Mouse (Mus musculus) common myeloid progenitor, adult 5-6 weeks (primary cell): ENCODE measurements around the gene Nfasc. TPM values are rescaled to one million over a fixed set of nuclear protein-coding genes. Genes with fewer than 3 reads are reported as not detected.

Source experiments
- ATAC-seq: replicated peaks from 2 replicates; pipeline ENCODE4 v1.8.0; 2016; ENCODE audit warnings: low read depth, mild to moderate bottlenecking, moderate TSS enrichment, inconsistent platforms; ENCODE audit not compliant: poor library complexity, severe bottlenecking
- total RNA-seq: library from RNA; stranded (forward); fragments of 200-1000, 187-1606 nt; gene quantifications from 2 replicates; pipeline ENCODE4 v1.2.3, GENCODE M21; 2017

Nfasc gene
- total RNA-seq, 1 experiment from 2014 or later: not detected

- no peak for ATAC-seq
Observed at GRCm38 (mm10) chr1:132592145-132592544, 149.5 kb downstream of the Nfasc start.

GRCm38 (mm10) chr1:132591399-132591930 is 150.1 kb downstream of the Nfasc start:
- ATAC-seq: no peak

DNA sequence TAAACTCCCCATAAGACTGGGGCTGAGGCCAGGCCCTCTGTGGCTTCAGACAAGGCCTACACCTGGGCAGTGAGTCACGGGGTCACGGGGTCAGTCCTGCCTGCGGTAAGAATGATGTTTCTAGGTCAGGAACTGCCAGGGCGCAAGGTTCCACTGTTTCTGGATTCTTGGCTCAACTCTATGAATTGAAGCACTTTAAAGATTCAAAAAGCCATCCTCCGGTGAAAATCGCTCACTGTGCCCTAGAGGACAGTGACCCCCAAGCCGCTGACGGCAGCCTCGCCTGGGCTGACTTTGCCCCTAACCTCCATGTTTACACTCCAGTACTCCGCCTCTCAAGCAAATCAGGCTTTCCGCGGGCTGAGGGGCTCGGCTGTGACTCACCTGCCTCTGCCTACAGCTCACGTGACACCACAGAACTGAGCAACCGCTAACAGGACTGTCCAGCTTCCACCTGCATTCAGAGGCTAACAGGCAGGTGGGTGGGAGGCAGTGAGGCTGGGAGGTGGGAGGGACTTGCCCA is 154.9 kb downstream of the Nfasc start:
- no peak for ATAC-seq

DNA sequence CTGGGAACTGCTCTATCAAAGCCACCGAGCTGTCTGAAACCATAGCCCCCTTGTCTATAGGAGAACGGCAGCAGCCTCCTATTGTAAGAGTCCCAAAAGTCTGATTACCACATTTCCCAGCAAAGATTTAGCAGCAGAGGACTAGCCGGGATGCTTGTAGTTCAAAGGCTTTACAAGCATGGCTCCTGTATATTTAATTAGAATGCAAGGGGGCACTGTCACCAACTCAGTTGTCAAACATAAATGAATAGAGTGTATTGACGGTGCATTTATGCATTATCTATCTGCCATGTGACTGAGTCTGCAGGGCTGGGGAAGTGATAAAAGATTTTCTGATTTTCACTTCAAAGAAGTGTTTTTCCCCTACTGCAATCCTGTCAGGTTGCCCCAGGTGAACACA is 156.2 kb downstream of the Nfasc start:
- no peak for ATAC-seq

DNA sequence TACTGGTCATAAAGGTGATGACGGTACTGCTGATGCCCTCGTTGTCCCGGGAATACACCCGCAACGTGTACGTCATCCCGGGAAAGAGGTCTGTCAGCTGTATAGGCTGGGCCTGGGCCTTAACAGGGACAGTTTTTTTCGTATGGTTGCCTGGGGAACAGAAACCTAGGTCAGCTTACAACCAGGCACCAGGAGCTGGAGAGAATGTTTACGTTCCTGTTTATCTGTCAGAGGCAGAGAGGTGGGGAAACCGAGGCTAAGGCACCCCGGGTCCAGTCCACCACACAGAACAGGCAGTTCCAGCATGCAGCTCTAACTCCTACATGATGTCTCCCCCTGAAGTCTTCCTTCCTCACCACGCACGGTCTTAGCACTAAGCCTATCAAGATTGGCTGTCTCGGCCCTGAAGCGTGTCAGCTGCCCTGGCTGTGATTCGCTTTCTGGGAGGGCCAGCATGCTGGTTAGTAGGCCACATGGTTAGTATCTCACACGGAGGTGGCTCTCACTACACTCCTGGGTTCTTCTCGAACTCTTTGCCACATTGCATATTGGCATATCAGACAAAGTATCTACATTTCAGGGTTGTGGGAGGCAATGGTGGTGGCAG is 158.5 kb downstream of the Nfasc start:
- ATAC-seq: no peak

DNA sequence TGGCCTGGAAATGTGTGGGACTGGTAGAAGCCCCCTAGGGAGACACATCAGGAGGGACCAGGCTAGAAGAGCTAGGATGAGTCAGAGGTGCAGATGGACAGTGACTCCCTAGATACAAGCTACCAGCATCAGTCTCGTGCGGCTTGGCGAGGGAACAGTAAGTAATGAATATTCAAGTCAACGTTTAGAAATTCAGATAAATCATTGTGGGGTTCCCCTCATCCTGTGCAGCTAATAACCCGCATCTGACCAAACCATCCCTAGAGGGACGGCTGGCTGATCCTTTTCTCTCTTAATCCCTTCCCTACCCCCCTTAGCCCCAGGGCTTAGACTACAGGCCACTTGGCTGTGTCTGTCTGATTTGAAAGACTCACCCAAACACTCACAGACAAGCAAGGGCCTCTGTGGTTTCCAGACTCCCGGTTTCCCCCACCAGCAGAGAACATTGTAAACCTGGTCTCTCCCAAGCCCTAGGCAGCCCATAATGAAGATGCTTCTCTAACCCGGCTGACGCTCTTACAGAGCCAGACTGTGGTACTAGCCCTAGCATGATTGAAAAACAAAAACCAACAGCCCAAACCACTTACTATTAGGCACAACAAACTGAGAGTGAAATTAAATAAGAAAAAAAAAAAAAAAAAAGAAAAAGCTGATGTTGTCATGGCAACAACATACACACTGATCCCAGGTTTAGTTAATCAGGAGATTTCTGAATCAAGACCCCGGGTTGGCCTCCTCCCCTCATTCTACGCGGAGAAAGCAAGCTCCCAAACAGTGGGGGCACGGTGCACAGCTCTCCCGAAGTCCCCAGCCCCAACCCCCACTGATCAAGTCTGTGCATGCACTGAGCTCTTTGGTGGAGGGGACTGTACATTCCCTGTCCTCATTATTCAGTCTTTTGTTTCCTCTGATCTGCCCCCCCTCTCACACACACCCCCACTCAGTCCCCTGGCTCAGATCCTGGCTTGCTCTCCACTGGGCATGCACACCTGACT is 159.5 kb downstream of the Nfasc start:
- no peak for ATAC-seq

DNA sequence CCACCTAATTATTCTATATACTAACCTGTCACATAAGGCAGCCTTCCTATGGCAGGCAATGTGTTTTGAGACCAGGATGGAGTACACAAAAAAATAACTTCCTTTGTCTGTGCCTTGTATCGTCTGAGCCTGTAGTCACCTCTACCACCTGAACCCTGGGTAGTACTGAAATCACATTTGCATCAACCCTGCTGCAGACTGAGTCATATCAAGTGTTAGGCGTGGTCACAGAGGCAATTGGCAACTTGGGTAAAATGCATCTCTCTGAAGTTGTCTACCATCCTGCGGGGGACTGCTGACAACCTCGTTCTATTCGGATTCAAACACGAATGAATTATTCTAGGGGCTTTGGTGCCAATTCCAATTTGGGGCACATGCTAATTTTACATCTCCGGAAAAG is 161.5 kb downstream of the Nfasc start:
- no peak for ATAC-seq

DNA sequence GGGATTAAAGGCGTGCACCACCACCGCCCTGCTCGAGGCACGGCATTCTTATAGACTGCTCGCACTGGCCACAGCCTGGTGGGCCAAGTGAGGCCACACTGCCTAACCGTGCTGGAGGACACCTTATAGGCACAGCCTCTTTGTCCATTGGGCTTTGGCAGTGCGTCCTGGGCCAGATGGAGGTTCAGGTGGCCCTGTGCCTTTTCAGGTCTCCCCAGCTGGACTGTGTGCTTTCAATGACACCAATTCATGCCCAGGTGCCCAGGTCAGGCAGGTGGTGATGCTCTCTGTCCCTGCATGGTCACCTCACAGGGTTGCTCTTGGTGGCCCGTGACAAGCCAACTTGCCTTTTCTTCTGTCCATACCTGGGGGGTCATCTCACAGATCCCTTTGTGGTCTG is 164.8 kb downstream of the Nfasc start:
- ATAC-seq: no peak

DNA sequence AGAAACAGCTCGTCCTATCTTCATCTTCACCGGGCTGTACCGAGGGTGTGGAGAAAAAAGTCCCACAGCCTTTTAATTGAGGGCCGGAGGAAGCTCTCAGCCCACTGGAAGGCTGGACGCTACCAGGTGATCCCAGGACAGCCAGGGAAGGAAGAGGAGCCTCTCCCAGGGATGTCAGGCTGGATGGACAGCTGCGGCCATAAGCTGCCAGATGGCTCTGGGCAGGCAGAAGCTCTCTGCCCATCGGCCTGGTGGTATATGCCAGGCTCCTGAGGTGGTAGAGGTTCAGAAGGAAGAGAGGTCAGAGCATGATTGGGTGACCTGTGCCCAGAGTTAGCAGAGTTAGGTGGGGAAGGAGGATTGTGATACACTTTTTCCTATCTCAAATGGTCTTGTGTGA is 168.7 kb downstream of the Nfasc start:
- ATAC-seq: no peak

DNA sequence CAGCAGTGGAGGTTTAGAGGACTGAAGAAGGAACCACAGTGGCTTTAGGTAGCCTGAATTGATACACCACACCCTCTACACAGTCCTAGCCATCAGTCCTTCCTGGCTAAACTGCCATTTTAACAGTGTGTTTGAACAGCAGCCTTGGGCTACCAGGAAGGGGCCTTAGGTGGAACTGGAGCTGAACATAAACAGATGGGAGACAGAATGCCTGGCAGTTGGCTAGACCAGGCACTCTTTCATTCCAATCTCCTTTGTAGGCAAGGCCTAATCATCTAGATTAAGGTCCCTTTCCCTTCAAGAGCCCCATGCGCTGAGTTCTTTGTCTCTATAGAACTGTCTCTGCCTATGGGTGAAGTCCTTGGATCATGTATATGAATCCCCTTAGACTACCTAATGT is 170.0 kb downstream of the Nfasc start:
- ATAC-seq: no peak

GRCm38 (mm10) chr1:132570906-132571305 is 170.7 kb downstream of the Nfasc start:
- no peak for ATAC-seq

DNA sequence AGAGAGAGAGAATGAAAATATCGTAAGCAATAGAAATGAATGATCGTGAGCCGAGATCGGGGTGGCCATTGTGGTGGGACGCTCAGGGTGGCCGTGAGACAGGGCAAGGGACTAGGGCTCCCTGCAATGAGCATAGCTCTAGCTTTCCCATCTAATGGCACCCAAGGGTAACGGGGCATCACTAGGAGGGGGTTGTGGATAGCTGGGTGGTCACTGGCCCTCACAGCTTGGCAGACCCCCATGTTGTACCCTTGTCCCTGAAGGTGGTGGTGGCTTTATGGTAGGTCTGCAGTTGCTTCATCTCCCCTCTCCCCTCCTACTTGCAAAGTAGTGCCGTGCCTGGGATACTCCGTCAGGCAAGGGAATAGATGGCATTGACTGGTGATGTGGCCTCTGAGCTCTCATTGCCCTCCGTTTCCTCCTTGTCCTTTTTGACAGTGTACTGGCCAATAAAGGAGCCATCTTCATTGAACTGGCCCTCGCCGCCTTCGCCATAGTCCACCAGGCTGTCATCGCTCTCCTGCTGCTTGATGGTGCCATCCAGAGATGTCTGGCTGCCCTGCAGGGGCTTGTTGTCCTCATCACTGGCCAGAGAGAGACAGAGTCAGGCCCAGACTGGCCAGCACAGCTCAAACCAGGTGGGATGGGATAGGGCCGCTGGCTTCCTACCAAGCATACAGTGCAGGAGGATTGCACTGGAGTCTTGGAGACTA is 171.4 kb downstream of the Nfasc start:
- no peak for ATAC-seq

DNA sequence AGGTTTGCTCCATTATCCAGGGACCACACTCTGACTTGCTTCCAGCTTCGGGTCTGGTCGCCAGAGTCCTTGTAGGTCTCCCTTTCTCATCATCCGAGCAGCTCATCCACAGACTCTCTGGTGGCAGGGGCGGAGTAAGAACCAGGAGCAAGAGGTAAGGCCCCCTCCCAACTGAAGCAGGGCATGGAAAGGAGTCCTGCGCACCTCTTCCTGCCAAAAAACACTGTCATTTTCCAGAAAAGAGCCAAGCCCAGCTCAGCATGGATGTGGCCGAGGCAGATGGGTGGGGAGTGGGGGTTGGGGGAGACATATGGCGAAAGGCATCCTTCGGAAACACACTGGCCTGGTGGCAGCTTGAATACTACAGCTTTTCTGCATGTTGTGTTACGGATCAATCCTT is 172.1 kb downstream of the Nfasc start:
- ATAC-seq: no peak

DNA sequence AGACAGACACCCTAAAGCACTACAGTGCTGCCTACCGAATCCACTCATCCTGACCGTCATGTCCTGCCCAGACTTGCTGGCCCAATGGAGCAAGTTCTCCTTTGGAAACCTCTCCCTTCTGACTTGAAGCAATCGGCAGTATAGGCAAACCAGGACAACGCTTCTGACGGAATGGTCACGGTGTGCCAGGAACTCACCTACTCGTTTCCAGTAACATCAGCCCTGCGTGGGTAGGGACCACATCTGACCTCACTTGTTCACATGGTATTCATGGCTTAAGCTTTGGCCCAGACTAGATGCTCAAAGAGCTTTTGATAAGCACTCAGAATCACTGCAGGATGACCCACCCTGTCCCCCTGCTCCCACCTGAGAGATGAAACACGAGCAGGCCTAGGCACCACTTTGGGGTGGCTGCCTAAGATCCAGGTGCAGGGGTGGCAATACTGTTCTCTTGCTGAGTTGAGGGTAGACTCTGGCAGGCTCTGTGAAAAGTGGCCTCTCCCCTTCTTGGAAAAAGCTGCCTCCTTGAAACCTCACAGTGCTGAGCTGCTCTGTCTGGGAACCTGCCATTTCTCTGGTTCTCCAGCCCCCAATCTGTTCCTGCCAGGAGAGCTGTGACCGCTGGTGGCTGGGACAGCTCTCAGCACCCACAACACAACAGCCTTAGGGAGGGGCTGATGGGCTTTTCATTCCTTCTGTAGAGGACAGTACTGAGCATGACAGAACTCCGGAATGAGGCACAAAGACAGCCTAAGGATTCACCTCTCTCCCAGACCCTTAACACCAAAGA is 174.1 kb downstream of the Nfasc start:
- ATAC-seq: no peak

- ATAC-seq: no peak
Observed at GRCm38 (mm10) chr1:132565766-132566165, 175.8 kb downstream of the Nfasc start.

DNA sequence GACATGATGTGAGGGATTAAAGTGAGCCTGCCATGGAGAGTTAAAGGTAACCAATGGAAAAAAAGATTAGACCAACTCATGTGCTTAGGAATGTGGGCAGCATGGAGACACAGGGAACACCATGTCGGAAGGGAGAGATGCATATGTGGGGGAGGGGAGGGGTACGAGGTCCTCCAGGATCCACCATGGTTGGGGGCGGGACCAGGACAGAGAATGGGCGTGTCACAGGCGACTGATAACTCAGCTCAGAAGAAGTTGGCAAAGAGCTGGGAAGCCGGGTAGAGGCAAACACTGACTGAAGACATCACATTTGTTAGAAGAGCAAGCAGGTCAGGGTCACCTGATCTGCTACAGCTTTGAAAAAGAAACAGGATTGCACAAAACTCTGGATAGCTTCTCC is 176.7 kb downstream of the Nfasc start:
- ATAC-seq: no peak

DNA sequence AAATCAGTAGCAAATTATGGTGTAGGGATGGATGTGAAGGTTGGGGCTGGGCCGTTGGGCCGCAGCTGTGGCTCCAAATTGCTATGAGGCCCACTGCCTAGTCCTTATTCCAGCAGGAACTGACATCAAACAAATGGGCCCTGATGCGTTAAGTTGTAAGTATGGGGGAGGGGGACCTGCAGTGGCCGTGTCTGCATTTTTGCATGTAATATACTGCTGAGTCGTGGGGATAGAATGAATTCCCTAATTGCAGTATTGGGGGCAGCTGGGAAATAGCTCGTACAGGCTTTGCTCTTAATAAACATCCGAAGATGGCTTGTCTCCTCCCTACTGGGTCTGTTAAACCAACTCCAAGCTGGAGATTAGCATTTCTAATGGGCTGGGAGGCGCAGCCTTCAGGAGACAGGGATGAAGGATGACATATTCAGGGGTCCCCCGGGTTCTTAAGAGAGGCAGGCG is 179.2 kb downstream of the Nfasc start:
- no peak for ATAC-seq

- no peak for ATAC-seq
Observed at GRCm38 (mm10) chr1:132560907-132561700, 180.5 kb downstream of the Nfasc start.

GRCm38 (mm10) chr1:132559045-132559444 is 182.6 kb downstream of the Nfasc start:
- no peak for ATAC-seq
